Mouse (Mus musculus) layer of hippocampus, postnatal 36 days (tissue): ENCODE data around the gene Stox1. TPM values are rescaled to one million over a fixed set of nuclear protein-coding genes. Genes with fewer than 3 reads are reported as not detected.
A peak's percentile ranks its signal among the peaks of the same experiment; 100 is the strongest.

Experiments
- DNase-seq, 2 experiments: peaks; one replicate each; pipeline ENCODE4 v3.0.0; 2022
- microRNA-seq, 2 experiments: library from miRNA; unstranded; fragments of <30 nt; microRNA quantifications; one replicate each; pipeline ENCODE4 v1.2.0; 2021
- total RNA-seq, 2 experiments: library from RNA; stranded (reverse); gene quantifications; 2 replicates each; pipeline ENCODE4 v1.2.3; 2021

Stox1 gene
- total RNA-seq, 2 experiments from 2014 or later: 1.9 to 4.1 TPM

GRCm38 (mm10) chr10:62664963-62665590 lies 60.9 kb downstream of the Stox1 start:
- no peak for DNase-seq

DNA sequence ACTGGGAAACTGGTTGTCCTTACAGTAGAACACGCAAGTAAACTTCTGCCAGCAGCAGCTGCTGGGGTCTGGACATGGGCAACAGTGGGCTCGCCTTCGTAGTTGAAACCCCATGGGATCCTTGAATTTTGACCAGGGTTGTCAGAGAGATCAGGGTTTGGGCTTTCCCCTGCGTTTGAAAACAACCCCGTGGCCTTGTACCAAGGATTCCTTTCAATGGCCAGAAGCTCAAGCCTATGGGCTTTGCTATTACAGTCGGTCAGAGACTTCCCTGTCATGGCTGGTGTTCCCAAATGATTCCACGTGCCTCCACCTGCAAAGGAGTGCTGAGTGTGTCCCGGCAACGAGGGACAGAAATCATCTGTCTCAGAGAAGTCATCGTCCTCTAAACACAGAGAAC lies 61.8 kb downstream of the Stox1 start:
- DNase-seq: no peak

DNA sequence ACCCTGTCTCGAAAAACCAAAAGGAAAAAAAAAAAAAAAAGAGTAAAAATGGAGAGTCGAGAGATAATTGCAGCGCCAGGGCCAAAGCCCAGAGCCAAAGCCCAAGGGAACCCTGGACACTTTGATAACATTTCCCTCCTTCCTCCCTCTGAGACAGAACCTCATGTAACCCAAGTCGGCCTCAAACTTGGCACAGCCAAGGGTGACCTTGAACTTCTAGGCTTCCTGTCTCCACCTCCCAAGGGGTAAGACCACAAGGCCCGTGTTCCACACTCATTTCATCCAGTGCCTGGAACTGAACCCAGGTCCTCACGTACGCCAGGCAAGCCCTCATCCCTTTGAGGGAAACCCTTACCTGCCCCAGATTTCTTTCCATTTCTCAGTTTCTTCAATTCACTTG lies 69.2 kb downstream of the Stox1 start:
- DNase-seq: no peak

- no peak for DNase-seq
Measured at GRCm38 (mm10) chr10:62651961-62652360, 74.0 kb downstream of the Stox1 start.

DNA sequence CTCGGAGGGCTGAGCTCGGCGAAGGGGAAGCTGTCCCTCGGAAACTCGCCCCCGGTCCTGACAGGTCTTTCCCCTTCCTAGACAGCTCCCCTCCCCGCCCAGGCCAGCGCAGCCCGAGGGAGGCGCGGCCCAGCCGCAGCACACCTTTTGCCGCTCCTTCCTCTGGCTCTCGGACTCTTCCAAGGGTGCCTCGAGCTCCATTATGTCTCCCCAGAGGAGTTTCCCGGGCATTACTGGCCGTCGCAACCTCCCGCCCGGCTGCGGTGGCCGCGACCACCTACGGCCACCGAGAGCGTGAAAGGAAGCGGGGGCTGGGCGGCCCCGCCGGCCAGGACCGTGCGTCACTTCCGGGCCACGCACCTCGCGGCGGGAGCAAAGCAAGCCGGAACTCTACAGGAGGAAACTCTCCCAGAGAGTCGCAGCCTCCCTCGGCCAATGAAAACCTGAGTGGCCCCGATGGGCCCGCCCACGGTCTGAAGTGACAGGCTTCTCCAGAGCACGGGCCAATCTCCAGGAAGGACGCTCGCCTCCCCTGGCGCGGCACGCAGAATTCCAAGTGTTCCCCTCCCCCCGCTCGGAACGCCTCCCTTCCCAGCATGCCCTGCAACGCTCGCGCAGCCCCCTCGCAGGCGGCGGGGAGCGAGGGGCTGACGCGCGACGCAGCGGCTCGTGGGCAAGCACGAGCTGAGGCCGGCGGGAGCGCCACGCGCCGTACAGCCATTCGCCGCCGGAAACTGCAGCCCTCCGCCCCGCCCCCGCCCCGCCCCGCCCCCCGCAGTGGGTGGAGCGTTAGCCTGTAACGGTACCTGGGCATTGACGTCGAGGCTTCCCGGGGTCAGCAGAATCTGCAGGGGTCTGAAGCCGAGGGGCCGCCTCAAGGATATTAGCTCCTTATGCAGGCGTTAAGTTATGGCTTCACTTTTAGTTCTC lies 74.8 kb downstream of the Stox1 start, which contains the start of gene Ddx50:
TSS of gene Ddx50 (minus strand) at position 338 of the 930 bp plus-strand sequence.
- peak; percentile 100 for DNase-seq

DNA sequence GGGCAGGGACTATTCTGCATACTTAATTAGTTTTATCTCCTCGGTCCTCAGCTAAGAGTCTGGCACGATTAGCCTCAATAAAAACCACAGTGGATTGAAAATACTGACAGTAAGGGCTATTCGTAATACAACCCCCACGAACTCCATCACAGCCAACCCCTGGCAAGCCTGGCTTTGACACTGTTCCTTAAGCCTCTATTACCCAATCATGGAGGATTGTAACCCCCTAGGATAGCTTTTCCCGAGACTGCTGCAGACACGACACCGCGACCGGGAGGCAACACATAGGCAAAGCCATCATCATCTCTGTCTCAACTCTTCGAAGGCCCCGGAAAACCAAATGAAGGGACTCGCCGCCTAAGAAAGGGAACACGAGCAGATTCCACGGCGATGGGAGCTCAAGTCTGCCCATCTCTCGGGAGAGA lies 75.6 kb downstream of the Stox1 start:
- DNase-seq: no peak

Small RNA genes within 50 kb of the gene (microRNA-seq; reads per million reads assigned to microRNA genes)
- gene Mir7215: 0 reads per million in 2 experiments

Other genes with a start within 250 kb of the Stox1 start
- 10 to 100 TPM; 43.2 to 46.8 TPM for gene Vps26a, start 239.3 kb downstream of the Stox1 start, total RNA-seq
- 1 to 10 TPM; 8.4 to 8.5 TPM for gene Srgn, start 198.7 kb downstream of the Stox1 start, total RNA-seq
- gene Kif1bp, start 147.7 kb downstream of the Stox1 start, total RNA-seq: 100 to 1,000 TPM; 206 to 214 TPM
- 10 to 100 TPM; 21.1 to 22.5 TPM for gene Ddx21, start 123.8 kb downstream of the Stox1 start, total RNA-seq
- gene Ddx50, start 74.9 kb downstream of the Stox1 start, total RNA-seq: 100 to 1,000 TPM in 1 of 2 experiments, 10 to 100 TPM in 1; 86.6 to 101 TPM
- gene Ccar1, start 66.2 kb upstream of the Stox1 start, total RNA-seq: 10 to 100 TPM; 54.6 to 73.1 TPM
- 10 to 100 TPM; 17.0 to 19.4 TPM for gene Tet1, start 182.9 kb upstream of the Stox1 start, total RNA-seq
- 10 to 100 TPM; 34.9 to 41.6 TPM for gene Slc25a16, start 194.5 kb upstream of the Stox1 start, total RNA-seq
- 1 to 10 TPM in 1 of 2 experiments, under 1 TPM in 1; 0.95 to 1.2 TPM for gene Dna2, start 220.9 kb upstream of the Stox1 start, total RNA-seq